In genomic region chr11:114822727-114823126, GRCm38 (mm10) we compare ENCODE assay signal across 9 mouse cellular contexts. TPM values are rescaled to one million over a fixed set of nuclear protein-coding genes. Genes with fewer than 3 reads are reported as not detected.
DNase-seq lines count a peak whose midpoint lies in the region; ATAC-seq and TF ChIP-seq lines count a peak whose summit lies in the region.
"Had no signal": no experiment of that assay in that cellular context is flagged by ENCODE, and none has a peak within 500 bp of the region (broad histone marks: within the 10 kb centered on the region; RNA-seq: fewer than 3 reads in every experiment).

No protein-coding gene starts in this region.

- peak overlapping the region; percentile 23 for H3K4me2 ChIP-seq in embryonic facial prominence, embryonic 14.5 days (ENCODE audit: low read depth, low read length)
- H3K4me2 ChIP-seq in lung, embryonic 14.5 days: peak overlapping the region; percentile 36
- 0 out of 2 replicates have a peak overlapping the region, but pooled peaks have one; percentile 8 for H3K4me2 ChIP-seq in stomach, embryonic 15.5 days

- H3K9ac ChIP-seq in embryonic facial prominence, embryonic 14.5 days (ENCODE audit: low read depth, low read length): peak overlapping the region; percentile 9; the same call in 1 of the 2 replicates
- no peak overlapping the region for H3K9ac ChIP-seq in lung, embryonic 14.5 days
- no peak overlapping the region for H3K9ac ChIP-seq in stomach, embryonic 15.5 days

- H3K27ac ChIP-seq in embryonic facial prominence, embryonic 14.5 days (replicated peaks; ENCODE audit: low read depth, low read length): peak overlapping the region; percentile 69
- H3K27ac ChIP-seq in layer of hippocampus, adult 2 months: peak overlapping the region; percentile 79
- H3K27ac ChIP-seq in lung, embryonic 14.5 days (ENCODE audit: low read depth): peak overlapping the region; percentile 68
- H3K27ac ChIP-seq in stomach, embryonic 15.5 days: no peak overlapping the region
- no peak overlapping the region for H3K27ac ChIP-seq in thymus, adult 2 months (ENCODE audit: control insufficient read depth, insufficient read depth, low read length)

- intact Hi-C loops in heart, postnatal 10 days (cut with DNase I): no loop called here

- TF ChIP-seq POLR2A in thymus, adult 2 months (IDR thresholded peaks at IDR 0.05; ENCODE audit: control insufficient read depth, extremely low read depth, insufficient read depth, low read length, poor library complexity): no peak

- no peaks in the 10 kb centered on the region for H3K27me3 ChIP-seq in embryonic facial prominence, embryonic 14.5 days (replicated peaks; ENCODE audit: control insufficient read depth, insufficient read depth, low read length)
- no peaks in the 10 kb centered on the region for H3K27me3 ChIP-seq in lung, embryonic 14.5 days (ENCODE audit: insufficient read depth, low read length)
- no peaks in the 10 kb centered on the region for H3K27me3 ChIP-seq in stomach, embryonic 15.5 days (replicated peaks)
- H3K27me3 ChIP-seq in thymus, adult 2 months (ENCODE audit: control insufficient read depth, insufficient read depth, low read length): no peaks in the 10 kb centered on the region

- no peaks in the 10 kb centered on the region for H3K36me3 ChIP-seq in embryonic facial prominence, embryonic 14.5 days (ENCODE audit: control insufficient read depth, insufficient read depth, low read length)
- no peaks in the 10 kb centered on the region for H3K36me3 ChIP-seq in lung, embryonic 14.5 days (ENCODE audit: insufficient read depth)
- H3K36me3 ChIP-seq in stomach, embryonic 15.5 days: no peaks in the 10 kb centered on the region
- H3K36me3 ChIP-seq in thymus, adult 2 months (ENCODE audit: control insufficient read depth, insufficient read depth, low read length): no peaks in the 10 kb centered on the region

- TF ChIP-seq CTCF in layer of hippocampus, adult 2 months (conservative IDR thresholded peaks at IDR 0.05): peak; percentile 13; the same call in 1 of the 2 replicates
- no peak for TF ChIP-seq CTCF in lung, embryonic 14.5 days (IDR thresholded peaks at IDR 0.05; ENCODE audit: low read depth)
- TF ChIP-seq CTCF in thymus, adult 2 months (IDR thresholded peaks at IDR 0.05; ENCODE audit: borderline replicate concordance, control insufficient read depth, extremely low read depth, insufficient read depth, low read length, poor library complexity): no peak

- ATAC-seq in embryonic facial prominence, embryonic 14.5 days (ENCODE audit: low read depth): peak; percentile 89
- ATAC-seq in lung, embryonic 14.5 days (ENCODE audit: insufficient read depth): peak; percentile 80
- no peak for ATAC-seq in stomach, embryonic 15.5 days (ENCODE audit: insufficient read depth, low FRiP score, low read depth)

- peak; percentile 17 to 46 for DNase-seq in adrenal gland, postnatal 36 days
- DNase-seq in adrenal gland, adult 18-20 months (ENCODE audit: low spot score in 2 of 2): no peak
- DNase-seq in embryonic facial prominence, embryonic 14.5 days (ENCODE audit: low spot score): peak; percentile 92
- DNase-seq in heart, postnatal 10 days: peak; percentile 36 to 48
- DNase-seq in layer of hippocampus, adult 2 months (ENCODE audit: low spot score in 2 of 2): peak; percentile 76 to 90
- DNase-seq in lung, embryonic 14.5 days: peak; percentile 87
- no peak for DNase-seq in thymus, adult 2 months

- 28% methylated on average over 12 of the region's 12 CpGs for WGBS in embryonic facial prominence, embryonic 14.5 days
- WGBS in lung, embryonic 14.5 days: 37% methylated on average over 12 of the region's 12 CpGs
- WGBS in stomach, embryonic 15.5 days: 41% methylated on average over 12 of the region's 12 CpGs
- 94% methylated on average over 12 of the region's 12 CpGs for WGBS in thymus, adult 2 months

- peaks cover 23% of the 10 kb centered on the region for H3K4me1 ChIP-seq in embryonic facial prominence, embryonic 14.5 days (ENCODE audit: control insufficient read depth, insufficient read depth, low read length)
- peaks cover 9% of the 10 kb centered on the region for H3K4me1 ChIP-seq in lung, embryonic 14.5 days (ENCODE audit: insufficient read depth)
- H3K4me1 ChIP-seq in stomach, embryonic 15.5 days: peaks cover 14% of the 10 kb centered on the region; the same call in 1 of the 2 replicates
- 0 out of 2 replicates have a peak, but pooled peaks cover 5% of the 10 kb centered on the region for H3K4me1 ChIP-seq in thymus, adult 2 months (replicated peaks; ENCODE audit: control insufficient read depth, insufficient read depth, low read length)

- no peaks in the 10 kb centered on the region for H3K9me3 ChIP-seq in embryonic facial prominence, embryonic 14.5 days (ENCODE audit: control insufficient read depth, low read length)
- H3K9me3 ChIP-seq in lung, embryonic 14.5 days (ENCODE audit: low read depth, low read length): no peaks in the 10 kb centered on the region
- H3K9me3 ChIP-seq in stomach, embryonic 15.5 days: no peaks in the 10 kb centered on the region

- no peak overlapping the region for H3K4me3 ChIP-seq in embryonic facial prominence, embryonic 14.5 days (ENCODE audit: low read depth, low read length)
- H3K4me3 ChIP-seq in layer of hippocampus, adult 2 months: no peak overlapping the region; the same call in 1 of the 2 replicates
- H3K4me3 ChIP-seq in lung, embryonic 14.5 days (ENCODE audit: low read depth, low read length): no peak overlapping the region
- H3K4me3 ChIP-seq in stomach, embryonic 15.5 days (replicated peaks): no peak overlapping the region
- H3K4me3 ChIP-seq in thymus, adult 2 months (ENCODE audit: control insufficient read depth, insufficient read depth, low read length): no peak overlapping the region
- H3K4me3 ChIP-seq: erythroblast, embryonic 14.5 days had no signal

RNA-seq across cellular contexts. Expression of gene Gpr142, which starts 24.0 kb away (rescaled TPM):
- total RNA-seq in adrenal gland, postnatal 36 days (2021): not detected
- not detected for total RNA-seq in adrenal gland, adult 18-20 months (2021)
- not detected in 2 replicates for polyA plus RNA-seq in embryonic facial prominence, embryonic 14.5 days (2014; fragmentation: Nextera tagmentation; extraction: Ambion mirVana)
- not detected for total RNA-seq in heart, postnatal 10 days (2021)
- total RNA-seq in layer of hippocampus, adult 2 months (2021): not detected
- 0.28 TPM in 1 of 2 replicates, not detected in the other for polyA plus RNA-seq in lung, embryonic 14.5 days (2014; fragmentation: Nextera tagmentation; extraction: Ambion mirVana)
- 0.54 and 0.58 TPM in 2 replicates for polyA plus RNA-seq in stomach, embryonic 15.5 days (2015; fragmentation: Nextera tagmentation; extraction: Ambion mirVana)
- polyA plus RNA-seq in thymus, adult 2 months (2012; rRNA removed): not detected in 2 replicates
- polyA plus RNA-seq: erythroblast, embryonic 14.5 days had no signal

RNA-seq across cellular contexts. Expression of gene Btbd17, which starts 27.0 kb away (rescaled TPM):
- not detected for total RNA-seq in adrenal gland, postnatal 36 days (2021)
- total RNA-seq in adrenal gland, adult 18-20 months (2021): not detected
- 3.2 and 4.5 TPM in 2 replicates for polyA plus RNA-seq in embryonic facial prominence, embryonic 14.5 days (2014; fragmentation: Nextera tagmentation; extraction: Ambion mirVana)
- total RNA-seq in heart, postnatal 10 days (2021): under 1 TPM in 1 of 2 experiments, not detected in 1; 0.32 TPM
- 10 to 100 TPM; 21.7 to 22.9 TPM for total RNA-seq in layer of hippocampus, adult 2 months (2021)
- 0.65 and 1.3 TPM in 2 replicates for polyA plus RNA-seq in lung, embryonic 14.5 days (2014; fragmentation: Nextera tagmentation; extraction: Ambion mirVana)
- 1.6 and 3.8 TPM in 2 replicates for polyA plus RNA-seq in stomach, embryonic 15.5 days (2015; fragmentation: Nextera tagmentation; extraction: Ambion mirVana)
- polyA plus RNA-seq in thymus, adult 2 months (2012; rRNA removed): 0.53 and 1.1 TPM in 2 replicates
- polyA plus RNA-seq: erythroblast, embryonic 14.5 days had no signal

RNA-seq across cellular contexts. Expression of gene Gprc5c, which starts 28.2 kb away (rescaled TPM):
- total RNA-seq in adrenal gland, postnatal 36 days (2021): 1 to 10 TPM; 6.9 to 8.8 TPM
- total RNA-seq in adrenal gland, adult 18-20 months (2021): 1 to 10 TPM; 2.5 to 4.6 TPM
- polyA plus RNA-seq in embryonic facial prominence, embryonic 14.5 days (2014; fragmentation: Nextera tagmentation; extraction: Ambion mirVana): 39.6 and 40.3 TPM in 2 replicates
- 10 to 100 TPM; 12.9 to 18.1 TPM for total RNA-seq in heart, postnatal 10 days (2021)
- total RNA-seq in layer of hippocampus, adult 2 months (2021): 1 to 10 TPM; 4.7 to 5.4 TPM
- polyA plus RNA-seq in lung, embryonic 14.5 days (2014; fragmentation: Nextera tagmentation; extraction: Ambion mirVana): 34.7 and 39.2 TPM in 2 replicates
- polyA plus RNA-seq in stomach, embryonic 15.5 days (2015; fragmentation: Nextera tagmentation; extraction: Ambion mirVana): 26.7 and 27.4 TPM in 2 replicates
- 5.4 and 6.4 TPM in 2 replicates for polyA plus RNA-seq in thymus, adult 2 months (2012; rRNA removed)

RNA-seq across cellular contexts. Expression of gene Kif19a, which starts 57.5 kb away (rescaled TPM):
- under 1 TPM; 0.63 TPM for total RNA-seq in adrenal gland, postnatal 36 days (2021)
- under 1 TPM; 0.66 to 0.93 TPM for total RNA-seq in adrenal gland, adult 18-20 months (2021)
- 2.1 TPM in 2 replicates for polyA plus RNA-seq in embryonic facial prominence, embryonic 14.5 days (2014; fragmentation: Nextera tagmentation; extraction: Ambion mirVana)
- total RNA-seq in heart, postnatal 10 days (2021): under 1 TPM; 0.24 to 0.47 TPM
- total RNA-seq in layer of hippocampus, adult 2 months (2021): 1 to 10 TPM; 2.9 to 5.4 TPM
- polyA plus RNA-seq in lung, embryonic 14.5 days (2014; fragmentation: Nextera tagmentation; extraction: Ambion mirVana): 0.29 TPM in 1 of 2 replicates, not detected in the other
- 0.58 and 1.1 TPM in 2 replicates for polyA plus RNA-seq in stomach, embryonic 15.5 days (2015; fragmentation: Nextera tagmentation; extraction: Ambion mirVana)
- 0.59 and 0.71 TPM in 2 replicates for polyA plus RNA-seq in thymus, adult 2 months (2012; rRNA removed)
- polyA plus RNA-seq: erythroblast, embryonic 14.5 days had no signal

Comparison
In these comparisons a context has a peak if more than half of its experiments do, and no peak if none do; other contexts are left out.
1. DNase-seq: peak in adrenal gland, postnatal 36 days (2 of 2), embryonic facial prominence, embryonic 14.5 days (single experiment), heart, postnatal 10 days (2 of 2), layer of hippocampus, adult 2 months (2 of 2) and lung, embryonic 14.5 days (single experiment); none in adrenal gland, adult 18-20 months (0 of 2) and thymus, adult 2 months (single experiment).
2. H3K27ac ChIP-seq: peak in embryonic facial prominence, embryonic 14.5 days (single experiment), layer of hippocampus, adult 2 months (single experiment) and lung, embryonic 14.5 days (single experiment); none in stomach, embryonic 15.5 days (single experiment) and thymus, adult 2 months (single experiment).
3. RNA of gene Btbd17, which starts 27.0 kb away (total RNA-seq): 21.7 to 22.9 TPM in layer of hippocampus, adult 2 months; 0.32 TPM in heart, postnatal 10 days, not detected in adrenal gland, postnatal 36 days and not detected in adrenal gland, adult 18-20 months; every median in the first group is over 10 times any median in the second.
4. Peak in every context shown above with its lines, with median percentiles within 50 percentile points of each other: H3K4me2 ChIP-seq.